In genomic region chr9:14934851-14935250, GRCm38 (mm10) we compare ENCODE assay signal across 23 mouse cellular contexts. TPM values are rescaled to one million over a fixed set of nuclear protein-coding genes. Genes with fewer than 3 reads are reported as not detected.
"Had no signal": no experiment of that assay in that cellular context is flagged by ENCODE, and none has a peak within 500 bp of the region (broad histone marks: within the 10 kb centered on the region; RNA-seq: fewer than 3 reads in every experiment).

No protein-coding gene starts in this region.

- H3K4me2 ChIP-seq: lung, embryonic 15.5 days; midbrain, embryonic 11.5 days; midbrain, embryonic 13.5 days; midbrain, embryonic 15.5 days; neural tube, embryonic 12.5 days; stomach, embryonic 15.5 days had no signal

- H3K4me1 ChIP-seq: megakaryocyte, embryonic 14.5 days; midbrain, embryonic 13.5 days; midbrain, embryonic 15.5 days; neural tube, embryonic 12.5 days; stomach, embryonic 15.5 days had no signal

- H3K27me3 ChIP-seq: lung, embryonic 15.5 days; midbrain, embryonic 13.5 days; midbrain, embryonic 15.5 days; neural tube, embryonic 12.5 days; stomach, embryonic 15.5 days had no signal

- H3K9me3 ChIP-seq: lung, embryonic 15.5 days; megakaryocyte, embryonic 14.5 days; midbrain, embryonic 13.5 days; midbrain, embryonic 15.5 days; neural tube, embryonic 12.5 days; stomach, embryonic 15.5 days had no signal

- H3K4me3 ChIP-seq: lung, embryonic 15.5 days; megakaryocyte, embryonic 14.5 days; midbrain, embryonic 13.5 days; midbrain, embryonic 15.5 days; neural tube, embryonic 12.5 days; stomach, embryonic 15.5 days had no signal

- DNase-seq: liver, postnatal 0 days; lung, adult 2 months; lung, postnatal 14 days; lung, postnatal 36 days; right cerebral cortex, postnatal 25 days; right cerebral cortex, postnatal 4 days; spleen, adult 18-20 months; thymus, adult 2 months; thymus, postnatal 25 days; thymus, postnatal 4 days had no signal

- ATAC-seq: liver, postnatal 0 days; lung, postnatal 0 days; midbrain, embryonic 13.5 days; midbrain, embryonic 15.5 days had no signal

- H3K27ac ChIP-seq: lung, embryonic 15.5 days; macrophage; midbrain, embryonic 13.5 days; midbrain, embryonic 15.5 days; neural tube, embryonic 12.5 days; stomach, embryonic 15.5 days; stomach, postnatal 0 days had no signal

- H3K9ac ChIP-seq: liver, postnatal 0 days; lung, embryonic 15.5 days; midbrain, embryonic 13.5 days; midbrain, embryonic 15.5 days; neural tube, embryonic 12.5 days; stomach, embryonic 15.5 days had no signal

- H3K36me3 ChIP-seq: lung, embryonic 15.5 days; midbrain, embryonic 13.5 days; midbrain, embryonic 15.5 days; neural tube, embryonic 12.5 days; stomach, embryonic 15.5 days had no signal

RNA-seq across cellular contexts. Expression of gene Izumo1r, which starts 31.1 kb away (rescaled TPM):
- polyA plus RNA-seq: liver, postnatal 0 days; macrophage; midbrain, embryonic 11.5 days; midbrain, embryonic 13.5 days; midbrain, embryonic 15.5 days; midbrain, postnatal 0 days; neural tube, embryonic 12.5 days; neural tube, embryonic 14.5 days; stomach, embryonic 15.5 days; stomach, postnatal 0 days; testis, adult 2 months had no signal
